Comparison of ENCODE assay signal across 44 mouse cellular contexts in the genomic region with DNA sequence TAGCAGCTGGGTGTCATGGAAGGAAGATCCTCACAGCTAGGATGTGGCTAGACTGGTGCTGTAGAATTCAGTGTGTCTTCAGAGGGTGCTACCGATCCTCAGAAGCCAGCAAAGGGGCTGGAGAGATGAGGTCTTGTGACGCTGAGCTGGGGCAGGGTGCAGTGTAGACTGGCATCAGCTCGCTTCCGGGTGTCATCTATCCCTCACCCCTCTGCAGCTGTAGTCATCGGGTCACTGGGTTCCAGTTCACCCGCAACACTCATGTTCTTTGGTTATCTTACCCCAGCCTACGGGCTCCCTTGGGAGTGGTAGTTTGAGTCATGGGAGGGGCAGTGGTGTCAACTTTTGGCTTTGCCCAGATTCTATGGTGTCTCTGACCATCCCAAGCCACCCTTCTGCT. TPM values are rescaled to one million over a fixed set of nuclear protein-coding genes. Genes with fewer than 3 reads are reported as not detected.
"Had no signal": no experiment of that assay in that cellular context is flagged by ENCODE, and none has a peak within 500 bp of the region (broad histone marks: within the 10 kb centered on the region; RNA-seq: fewer than 3 reads in every experiment).

No protein-coding gene starts in this region.

- H3K9me3 ChIP-seq: heart, embryonic 12.5 days; heart, embryonic 15.5 days; hindbrain, embryonic 10.5 days; hindbrain, embryonic 12.5 days; hindbrain, embryonic 13.5 days; hindbrain, embryonic 15.5 days; intestine, embryonic 15.5 days; kidney, embryonic 15.5 days had no signal

- H3K4me2 ChIP-seq: heart, embryonic 11.5 days; heart, embryonic 12.5 days; heart, embryonic 13.5 days; heart, embryonic 15.5 days; hindbrain, embryonic 12.5 days; hindbrain, embryonic 13.5 days; hindbrain, embryonic 15.5 days; intestine, embryonic 15.5 days; kidney, embryonic 15.5 days had no signal

- DNase-seq: heart, postnatal 10 days; heart, postnatal 14 days; heart, postnatal 36 days; heart, postnatal 4 days; kidney, adult 11 months; kidney, adult 18-20 months; kidney, adult 2 months; kidney, adult 9 months; kidney, postnatal 10 days; kidney, postnatal 14 days; kidney, postnatal 25 days; kidney, postnatal 36 days; kidney, postnatal 4 days; layer of hippocampus, adult 9-11 months; layer of hippocampus, postnatal 36 days had no signal

- H3K27ac ChIP-seq: heart, embryonic 13.5 days; heart, embryonic 15.5 days; hindbrain, embryonic 10.5 days; hindbrain, embryonic 12.5 days; hindbrain, embryonic 13.5 days; hindbrain, embryonic 15.5 days; intestine, embryonic 15.5 days; kidney, embryonic 15.5 days; kidney, postnatal 0 days; layer of hippocampus, adult 2 months; left cerebral cortex, adult 2 months had no signal

- H3K4me3 ChIP-seq: heart, embryonic 10.5 days; heart, embryonic 12.5 days; heart, embryonic 13.5 days; heart, embryonic 15.5 days; hindbrain, embryonic 10.5 days; hindbrain, embryonic 12.5 days; hindbrain, embryonic 13.5 days; hindbrain, embryonic 15.5 days; intestine, embryonic 15.5 days; kidney, embryonic 15.5 days; layer of hippocampus, adult 2 months; left cerebral cortex, adult 2 months had no signal

- H3K36me3 ChIP-seq: heart, embryonic 10.5 days; heart, embryonic 12.5 days; heart, embryonic 13.5 days; heart, embryonic 15.5 days; hindbrain, embryonic 10.5 days; hindbrain, embryonic 12.5 days; hindbrain, embryonic 13.5 days; hindbrain, embryonic 15.5 days; intestine, embryonic 15.5 days; kidney, embryonic 15.5 days had no signal

- H3K27me3 ChIP-seq: heart, embryonic 12.5 days; heart, embryonic 15.5 days; hindbrain, embryonic 12.5 days; hindbrain, embryonic 13.5 days; hindbrain, embryonic 15.5 days; intestine, embryonic 15.5 days had no signal

- ATAC-seq: hindbrain, embryonic 16.5 days; inflammation-experienced regulatory T-cells, adult 6 months; intestine, embryonic 15.5 days; intestine, embryonic 16.5 days; intestine, postnatal 0 days had no signal

- H3K4me1 ChIP-seq: heart, embryonic 13.5 days; heart, embryonic 15.5 days; hindbrain, embryonic 12.5 days; hindbrain, embryonic 13.5 days; hindbrain, embryonic 15.5 days; intestine, embryonic 15.5 days; kidney, embryonic 15.5 days had no signal

- H3K9ac ChIP-seq: heart, embryonic 12.5 days; heart, embryonic 13.5 days; heart, embryonic 15.5 days; hindbrain, embryonic 12.5 days; hindbrain, embryonic 13.5 days; hindbrain, embryonic 15.5 days; intestine, embryonic 15.5 days; kidney, embryonic 15.5 days had no signal

RNA-seq across cellular contexts. Expression of a gene that starts 2.0 kb away (rescaled TPM):
- total RNA-seq: hematopoietic stem cell, adult 5-6 weeks; layer of hippocampus, adult 18-20 months; layer of hippocampus, adult 2 months; layer of hippocampus, adult 8-10 months; layer of hippocampus, postnatal 10 days; layer of hippocampus, postnatal 14 days; layer of hippocampus, postnatal 25 days; layer of hippocampus, postnatal 36 days; left cerebral cortex, adult 18-20 months; left cerebral cortex, adult 2 months; left cerebral cortex, adult 8-10 months; left cerebral cortex, postnatal 10 days had no signal
- polyA plus RNA-seq: hindbrain, embryonic 10.5 days; hindbrain, embryonic 11.5 days; hindbrain, embryonic 12.5 days; hindbrain, embryonic 13.5 days; hindbrain, embryonic 15.5 days; hindbrain, embryonic 16.5 days; inflammation-experienced regulatory T-cells, adult 6 months; intestine, embryonic 14.5 days; intestine, embryonic 15.5 days; kidney, adult 2 months had no signal

RNA-seq across cellular contexts. Expression of a gene that starts 13.4 kb away (rescaled TPM):
- polyA plus RNA-seq: inflammation-experienced regulatory T-cells, adult 6 months had no signal
